Mouse (Mus musculus) adrenal gland, postnatal 0 days (tissue): ENCODE data around the gene Gm3373. TPM values are rescaled to one million over a fixed set of nuclear protein-coding genes. Genes with fewer than 3 reads are reported as not detected.

Experiments
- polyA plus RNA-seq: library from polyadenylated mRNA; unstranded; fragments of >200 nt; fragmentation: Nextera tagmentation; extraction: Ambion mirVana; gene quantifications from 2 replicates; pipeline ENCODE4 v1.2.1, GENCODE M21; 2015

Gm3373 gene
- 0.60 TPM in 1 of 2 replicates, not detected in the other for polyA plus RNA-seq

GRCm38 (mm10) chr14:5741477-5741876, at the start of gene Gm3373:
Gene Gm3373, minus strand, starts transcription at chr14:5741577.

GRCm38 (mm10) chr14:5687357-5687756, 54.0 kb downstream of the Gm3373 start, which contains the start of gene Gm9603:
Gene Gm9603, minus strand, starts transcription at chr14:5687457.

Other genes starting within 250 kb of the Gm3373 start
- 0.28 and 0.61 TPM in 2 replicates for gene Gm3488, start 239.9 kb downstream of the Gm3373 start, polyA plus RNA-seq
- not detected in 2 replicates for gene Gm3532, start 203.1 kb downstream of the Gm3373 start, polyA plus RNA-seq
- not detected in 2 replicates for gene Gm8265, start 108.5 kb downstream of the Gm3373 start, polyA plus RNA-seq
- gene Gm9603, start 54.1 kb downstream of the Gm3373 start, polyA plus RNA-seq: not detected in 2 replicates
- gene Gm3383, start 66.4 kb upstream of the Gm3373 start, polyA plus RNA-seq: 0.17 and 0.46 TPM in 2 replicates
- gene Gm3424, start 88.8 kb upstream of the Gm3373 start, polyA plus RNA-seq: not detected in 2 replicates
- 0.32 TPM in 1 of 2 replicates, not detected in the other for gene Gm8237, start 138.8 kb upstream of the Gm3373 start, polyA plus RNA-seq
- gene Gm3248, start 220.2 kb upstream of the Gm3373 start, polyA plus RNA-seq: 0.40 and 0.50 TPM in 2 replicates
- not detected in 2 replicates for gene Gm3453, start 237.6 kb upstream of the Gm3373 start, polyA plus RNA-seq